Mouse (Mus musculus) hematopoietic stem cell, adult 5-6 weeks (primary cell): Measurements from ENCODE around the gene Spout1. TPM values are rescaled to one million over a fixed set of nuclear protein-coding genes. Genes with fewer than 3 reads are reported as not detected.
A peak's percentile ranks its signal among the peaks of the same experiment; 100 is the strongest.
"Not testable (repeated sequence)": the region's sequence is repeated elsewhere in the genome, so short reads cannot be mapped to it uniquely, and the experiment has no call there.

ENCODE experiments used
- ATAC-seq, 2 experiments: fragments of 125-278 bp in 1 of 2; replicated peaks in 1 of 2; 2 replicates each; pipeline ENCODE4 v1.8.0; 2016 to 2017; ENCODE audit warnings: inconsistent platforms in 2 of 2, mild to moderate bottlenecking in 2 of 2, moderate number of reproducible peaks in 2 of 2, low read depth in 1 of 2, moderate TSS enrichment in 1 of 2; ENCODE audit not compliant: low FRiP score in 2 of 2, poor library complexity in 2 of 2, severe bottlenecking in 2 of 2, insufficient read depth in 1 of 2, low TSS enrichment in 1 of 2
- total RNA-seq: library from RNA; stranded (forward); fragments of 172-1452, 232-1000 nt; gene quantifications from 2 replicates; pipeline ENCODE4 v1.2.3, GENCODE M21; 2017

Spout1 gene
- total RNA-seq, 1 experiment from 2014 or later: 24.7 TPM

DNA sequence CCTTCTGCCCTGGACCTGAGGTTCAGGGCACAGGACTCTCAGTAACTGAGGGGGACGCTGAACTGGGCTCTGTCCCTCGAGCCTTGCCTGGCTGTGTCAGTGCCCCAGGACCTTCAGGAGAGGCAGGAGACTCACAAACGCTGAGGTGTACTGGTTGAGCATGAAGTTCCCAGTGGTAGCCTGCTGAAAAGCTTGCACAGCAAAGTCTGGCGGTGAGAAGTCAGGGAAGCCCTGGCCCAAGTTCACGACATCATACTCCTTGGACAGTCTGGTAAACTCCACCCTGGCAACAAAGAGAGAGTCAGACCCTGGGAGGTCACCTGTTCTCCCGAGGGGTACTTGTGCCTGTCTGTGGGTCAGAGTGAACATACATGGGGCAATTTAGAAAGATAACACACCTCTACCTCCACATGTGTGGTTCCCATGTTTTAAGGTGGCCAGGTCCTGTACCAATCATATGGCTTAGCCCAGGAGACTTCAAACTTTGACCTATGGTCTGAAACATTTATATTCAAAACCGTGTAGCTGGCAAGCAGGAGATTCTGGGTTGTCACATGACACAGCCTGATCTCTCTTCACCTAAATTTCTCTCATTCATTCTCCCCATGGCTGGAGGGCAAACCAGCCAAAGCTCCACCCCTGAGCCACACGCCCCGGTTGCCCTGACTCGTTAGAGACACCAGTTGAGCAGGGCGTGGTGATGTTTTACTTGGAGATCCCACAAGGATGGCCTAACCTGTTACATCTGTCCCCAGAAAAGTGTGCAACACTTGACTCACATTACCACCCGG, 13.7 kb upstream of the Spout1 start:
- ATAC-seq: no peak; a peak in 1 of 4 replicates

DNA sequence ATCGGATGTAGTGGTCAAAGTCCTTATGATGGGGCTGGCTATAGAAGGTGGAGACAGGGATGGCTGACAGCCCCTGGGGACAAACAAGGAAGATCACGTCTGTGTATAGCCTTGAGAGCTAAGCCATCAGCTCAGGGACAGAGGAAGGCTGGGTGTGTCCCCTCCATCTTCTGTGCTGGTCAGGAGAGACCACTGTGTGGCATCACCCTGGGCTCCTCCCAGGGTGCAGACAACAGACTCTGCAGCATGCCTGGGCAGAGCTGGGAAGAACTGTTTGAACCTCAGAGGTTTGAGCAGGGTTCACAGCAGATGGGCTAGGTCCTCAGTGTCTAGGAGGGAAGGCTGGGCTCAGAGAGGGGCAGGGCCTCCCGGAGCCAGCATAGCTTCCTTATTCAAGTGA, 7.4 kb upstream of the Spout1 start:
- ATAC-seq: no peak

DNA sequence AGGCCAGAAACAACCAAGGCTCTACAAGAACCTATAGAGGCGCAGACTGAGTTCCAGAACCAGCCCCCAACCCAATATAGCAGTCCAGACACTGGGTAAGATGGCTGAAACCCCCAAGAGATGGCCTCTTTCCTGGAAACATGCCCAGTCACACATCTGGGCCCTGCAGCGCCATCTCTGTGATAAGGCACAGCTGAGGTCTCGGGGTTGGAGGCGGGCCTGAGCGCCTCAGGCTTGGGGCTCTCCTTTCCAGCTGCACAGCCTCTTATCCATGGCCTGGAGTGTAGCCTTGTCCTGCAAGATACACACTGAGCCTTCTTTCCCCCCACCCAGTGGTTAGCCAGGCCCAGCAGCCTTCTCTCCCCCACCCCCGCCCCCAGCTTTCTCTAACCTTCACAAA, 7.0 kb upstream of the Spout1 start:
- no peak for ATAC-seq

DNA sequence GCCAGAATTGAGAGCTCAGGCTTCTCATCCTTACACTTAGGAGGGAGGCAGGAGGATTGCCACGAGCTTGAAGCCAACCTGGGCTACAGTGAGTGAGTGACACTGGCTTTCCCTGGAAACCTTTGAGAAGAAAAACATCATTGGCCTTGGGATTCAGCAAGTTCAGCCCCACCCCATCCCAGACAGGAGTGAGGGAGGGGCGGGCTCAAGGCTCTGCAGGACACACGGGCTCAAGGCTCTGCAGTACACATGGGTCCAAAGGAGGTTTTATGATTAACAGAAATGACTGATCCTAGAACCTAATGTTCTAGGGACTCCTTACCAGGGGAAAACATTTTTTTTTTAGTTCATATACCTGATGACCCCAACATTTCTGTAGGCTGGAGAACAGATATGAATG, 5.5 kb upstream of the Spout1 start:
- ATAC-seq: no peak

DNA sequence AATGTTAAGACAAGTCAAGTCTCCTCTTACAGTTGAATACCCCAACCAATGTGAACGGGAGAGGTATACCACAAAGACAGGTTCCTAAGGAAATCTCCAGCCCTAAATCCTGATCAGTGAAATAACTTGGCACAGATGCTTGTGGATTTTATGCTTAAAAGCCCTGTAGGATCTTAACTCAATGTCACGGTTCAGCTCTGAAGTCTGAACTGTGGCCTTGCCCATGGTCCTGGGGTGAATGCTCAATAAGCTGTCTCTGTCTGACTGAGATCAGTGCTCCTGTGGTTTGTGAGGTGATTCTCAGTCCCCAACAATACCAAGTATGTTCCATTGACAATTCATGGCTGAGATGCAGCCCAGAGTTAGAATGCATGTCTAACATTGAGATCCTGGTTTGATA, 4.2 kb upstream of the Spout1 start:
- ATAC-seq: no peak

DNA sequence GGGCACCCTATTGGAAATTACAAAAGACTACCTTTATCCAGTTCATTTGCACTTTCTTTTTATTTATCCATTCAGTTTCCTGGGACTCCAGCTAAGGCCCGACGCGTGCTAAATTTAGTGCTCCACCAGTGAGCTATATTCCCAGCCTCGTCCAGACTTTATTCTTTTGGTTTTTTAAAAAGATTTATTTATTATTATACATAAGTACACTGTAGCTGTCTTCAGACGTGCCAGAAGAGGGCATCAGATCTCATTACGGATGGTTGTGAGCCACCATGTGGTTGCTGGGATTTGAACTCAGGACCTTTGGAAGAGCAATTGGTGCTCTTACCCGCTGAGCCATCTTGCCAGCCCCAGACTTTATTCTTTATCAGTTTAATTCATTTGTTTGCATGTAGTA, 452 bp upstream of the Spout1 start:
- not testable (repeated sequence) for ATAC-seq

DNA sequence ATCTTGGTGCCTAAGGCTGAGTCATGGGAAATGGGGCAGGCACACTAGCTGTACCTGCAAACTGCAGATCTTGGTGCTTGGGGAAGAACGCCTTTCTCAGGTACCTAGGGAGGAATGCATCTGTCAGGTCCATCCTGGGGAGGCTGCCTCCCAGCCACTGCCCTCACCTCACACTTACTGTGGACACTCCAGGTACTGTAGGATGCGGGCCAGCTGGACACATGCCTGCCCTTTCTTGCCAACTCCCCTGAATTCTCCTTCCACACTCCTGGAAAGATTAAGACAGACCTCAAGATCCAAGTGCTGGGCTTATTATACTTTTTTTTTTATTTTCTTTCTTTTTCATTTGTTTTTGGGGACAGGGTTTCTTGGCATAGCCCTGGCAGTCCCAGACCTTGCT, 1.7 kb downstream of the Spout1 start:
- ATAC-seq: no peak

DNA sequence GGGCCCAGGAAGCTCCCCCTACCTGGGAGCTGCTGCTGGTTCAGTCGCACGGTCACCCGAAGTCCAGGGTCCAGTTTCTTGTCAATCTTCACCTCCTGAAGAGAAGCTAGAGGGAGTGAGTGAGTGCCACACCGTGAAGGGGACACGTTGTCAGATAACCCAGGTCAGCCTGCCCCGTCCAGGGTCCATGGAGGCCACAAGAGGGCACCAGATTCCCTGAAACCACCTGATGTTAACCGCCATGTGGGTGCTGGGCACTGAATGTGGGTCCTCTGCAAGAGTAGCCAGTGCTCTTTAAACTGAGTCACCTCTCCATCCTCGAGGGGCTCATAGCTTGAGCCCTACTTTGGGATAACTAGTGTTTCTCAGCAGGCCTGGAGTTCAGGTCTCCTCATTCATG, 2.4 kb downstream of the Spout1 start:
- no peak for ATAC-seq

DNA sequence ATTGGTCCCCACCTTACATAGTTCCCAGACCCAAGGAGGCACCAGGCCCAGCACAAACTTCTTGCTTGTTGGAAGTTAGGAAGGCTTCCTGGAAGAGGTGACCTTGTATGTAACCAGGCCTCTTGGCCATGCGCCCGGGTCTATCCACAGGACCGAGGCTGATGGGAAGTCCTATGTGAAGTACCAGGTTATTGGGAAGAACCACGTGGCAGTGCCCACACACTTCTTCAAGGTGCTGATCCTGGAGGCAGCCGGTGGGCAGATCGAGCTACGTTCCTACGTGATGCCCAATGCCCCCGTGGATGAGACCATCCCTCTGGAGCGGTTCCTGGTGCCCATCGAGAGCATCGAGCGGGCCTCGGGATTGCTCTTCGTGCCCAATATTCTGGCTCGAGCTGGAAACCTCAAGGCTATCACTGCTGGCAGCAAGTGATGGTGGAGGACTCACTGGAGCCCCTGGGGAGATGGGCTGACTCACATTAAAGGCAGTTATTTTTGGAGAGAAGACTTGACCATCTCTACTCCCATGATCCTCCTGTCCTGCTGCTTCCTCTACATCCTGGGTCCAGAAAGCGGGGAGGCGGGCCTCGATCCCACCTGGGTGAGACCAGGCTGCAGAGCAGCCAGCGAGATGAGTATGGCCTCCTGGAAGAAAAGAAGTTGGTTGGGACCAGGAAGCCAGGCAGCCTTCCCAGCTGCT, 4.6 kb downstream of the Spout1 start:
- no peak for ATAC-seq

DNA sequence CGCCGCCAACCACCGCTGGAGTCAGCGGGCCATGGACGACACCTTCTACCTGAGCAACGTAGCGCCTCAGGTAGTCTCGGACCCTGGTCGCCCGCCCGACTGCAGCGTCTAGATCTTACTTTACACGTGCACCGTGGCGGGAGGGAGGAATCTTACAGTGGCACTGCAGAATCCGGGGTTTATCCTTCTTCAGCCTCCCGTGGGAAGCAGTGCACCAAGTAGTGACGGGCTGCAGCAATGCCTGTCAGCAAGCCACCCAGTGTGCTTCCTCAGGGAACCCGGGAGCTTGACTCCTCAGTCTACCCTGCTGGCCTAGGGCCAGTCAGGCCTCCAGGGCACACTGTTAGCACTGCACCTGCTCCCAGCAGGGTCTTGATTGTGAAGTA, 6.3 kb downstream of the Spout1 start:
- no peak for ATAC-seq

DNA sequence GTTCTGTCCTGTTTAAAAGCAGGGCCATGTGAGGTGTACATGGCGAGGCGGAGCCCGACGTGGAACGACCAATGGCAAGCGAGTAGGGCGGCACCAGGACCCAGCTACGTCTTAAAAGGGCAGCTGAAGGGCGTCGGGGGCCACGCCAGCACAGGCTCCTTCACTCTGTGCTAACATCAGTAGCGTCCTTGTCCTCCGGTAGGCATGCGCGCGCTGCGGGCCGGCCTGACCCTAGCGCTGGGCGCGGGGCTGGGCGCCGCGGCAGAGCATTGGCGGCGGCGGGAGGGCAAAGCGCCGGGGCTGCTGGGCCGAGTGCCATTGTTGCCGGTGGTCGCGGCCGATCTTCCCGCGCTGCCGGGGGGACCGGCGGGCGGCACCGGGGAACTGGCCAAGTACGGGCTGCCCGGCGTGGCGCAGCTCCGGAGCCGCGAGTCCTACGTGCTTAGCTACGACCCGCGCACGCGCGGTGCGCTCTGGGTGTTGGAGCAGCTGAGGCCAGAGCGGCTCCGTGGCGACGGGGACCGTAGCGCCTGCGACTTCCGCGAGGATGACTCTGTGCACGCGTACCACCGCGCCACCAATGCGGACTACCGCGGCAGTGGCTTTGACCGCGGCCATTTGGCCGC, 6.8 kb downstream of the Spout1 start, which contains the start of gene Endog:
Gene Endog, plus strand, starts transcription at position 123 of the 626 bp plus-strand sequence.
- ATAC-seq: peak; percentile 77 to 79

DNA sequence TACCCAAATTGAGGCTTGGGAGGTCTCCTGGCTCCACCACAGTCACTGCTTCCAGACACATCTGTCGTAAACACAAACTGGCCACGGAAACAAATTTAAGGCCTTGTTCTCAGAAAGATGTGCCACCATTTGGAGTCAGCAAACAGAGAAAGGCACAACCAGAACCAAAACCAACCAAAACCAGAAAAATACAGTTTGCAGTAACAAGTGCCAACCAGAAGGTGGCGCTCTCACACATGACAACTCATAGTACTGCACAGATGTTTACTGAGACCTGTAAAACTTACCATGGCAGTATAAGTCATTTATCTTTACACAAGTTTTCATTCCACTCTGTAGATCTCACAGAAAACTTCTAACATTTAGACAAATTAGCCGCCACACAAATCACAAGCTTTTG, 11.6 kb downstream of the Spout1 start:
- ATAC-seq: no peak

DNA sequence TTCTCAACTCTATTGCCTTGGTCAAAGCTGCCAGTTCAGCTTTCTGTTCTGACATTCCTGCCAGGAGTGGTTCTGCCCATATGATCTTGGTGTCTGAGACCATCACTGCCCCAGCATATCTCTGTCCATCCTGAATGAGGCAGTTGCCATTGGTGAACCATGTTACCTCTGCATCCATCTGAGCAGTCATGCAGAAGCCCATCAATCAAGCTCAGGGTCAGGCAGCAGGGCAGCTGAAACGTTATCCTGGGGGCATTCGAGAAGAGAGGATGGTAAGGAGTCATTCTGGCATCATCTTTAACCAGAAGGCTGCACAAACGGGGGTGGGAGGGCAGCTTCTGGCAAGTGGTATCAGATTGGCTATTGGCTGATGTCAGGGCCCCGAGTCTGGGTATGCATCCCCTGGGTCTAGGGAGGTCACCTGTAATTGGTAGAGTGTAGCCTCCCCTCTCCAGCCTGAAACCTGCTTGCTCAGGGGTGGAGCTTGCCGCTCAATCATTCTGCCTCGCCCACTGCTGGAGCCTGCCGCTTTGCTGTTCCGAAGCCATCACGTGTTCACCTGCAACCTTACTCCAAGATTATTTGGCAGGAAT, 13.8 kb downstream of the Spout1 start:
- ATAC-seq: no peak

DNA sequence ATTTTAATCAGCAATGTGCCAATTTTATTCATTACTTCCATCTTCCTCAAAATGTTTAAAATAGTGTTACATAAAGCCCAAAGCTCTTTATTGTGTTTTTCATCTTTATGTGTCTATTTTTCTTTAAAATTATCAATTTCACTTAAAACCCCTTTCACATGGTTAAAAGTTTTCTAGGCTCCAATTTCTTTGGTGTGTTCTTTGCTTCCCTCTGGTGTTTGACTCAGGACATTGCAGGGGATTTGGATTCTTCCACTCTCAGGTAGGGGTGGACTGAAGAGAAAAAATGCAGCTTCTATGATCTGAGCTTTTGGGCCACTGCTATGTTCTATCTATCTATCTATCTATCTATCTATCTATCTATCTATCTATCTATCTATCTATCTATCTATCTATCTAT, 16.4 kb downstream of the Spout1 start:
- ATAC-seq: peak; percentile 59 to 64; a peak in 3 of 4 replicates

DNA sequence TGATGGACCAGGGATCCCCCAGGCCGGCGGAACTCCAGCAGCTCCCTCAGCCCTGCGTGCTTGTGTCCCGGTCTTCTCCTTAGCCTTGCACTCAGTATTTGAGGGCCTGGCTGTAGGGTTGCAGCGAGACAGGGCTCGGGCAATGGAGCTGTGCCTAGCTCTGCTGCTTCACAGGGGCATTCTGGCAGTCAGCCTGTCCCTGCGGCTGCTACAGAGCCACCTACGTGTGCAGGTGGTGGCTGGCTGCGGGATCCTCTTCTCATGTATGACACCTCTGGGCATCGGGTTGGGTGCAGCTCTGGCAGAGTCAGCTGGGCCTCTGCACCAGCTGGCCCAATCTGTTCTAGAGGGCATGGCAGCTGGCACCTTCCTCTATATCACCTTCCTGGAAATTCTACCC, 18.4 kb downstream of the Spout1 start:
- not testable (repeated sequence) for ATAC-seq

DNA sequence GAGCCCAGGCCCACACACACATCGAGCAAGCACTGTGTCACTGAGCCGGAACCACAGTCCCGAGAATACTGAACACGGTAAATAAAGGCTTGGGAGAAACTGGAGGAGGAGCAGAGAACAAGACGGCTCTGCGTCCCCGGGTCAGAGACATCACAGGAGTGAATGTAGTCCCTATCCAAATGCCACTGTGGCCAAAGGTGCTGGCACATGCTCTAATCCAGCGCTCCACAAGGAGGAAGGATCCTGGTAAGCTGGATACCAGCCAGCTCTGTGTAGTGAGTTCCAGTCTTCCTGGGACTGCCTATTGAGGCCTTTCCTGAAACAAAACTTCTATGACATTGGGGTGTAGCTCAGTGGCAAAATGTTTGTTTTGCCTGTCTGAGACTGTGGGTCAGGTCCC, 25.6 kb downstream of the Spout1 start:
- no peak for ATAC-seq

DNA sequence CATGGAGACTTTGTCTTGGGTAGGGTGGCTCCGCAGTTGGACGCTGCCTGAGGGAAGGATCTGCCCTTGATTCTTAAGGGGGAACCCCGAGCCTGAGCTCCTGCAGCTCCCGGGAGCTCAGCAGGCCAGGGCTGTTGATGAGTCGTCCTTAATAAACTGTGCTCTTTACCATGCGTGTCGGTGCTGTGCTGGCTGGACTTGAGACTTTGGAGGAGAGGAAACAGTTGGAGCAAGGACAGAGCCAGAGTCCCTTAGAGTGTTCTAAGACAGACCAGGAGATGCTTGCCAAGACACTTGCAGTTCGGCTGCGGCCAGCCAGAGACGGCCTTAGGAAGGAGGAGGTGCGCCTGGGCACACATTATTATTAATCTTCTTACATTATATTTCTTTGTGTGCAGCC, 26.4 kb downstream of the Spout1 start:
- ATAC-seq: no peak

DNA sequence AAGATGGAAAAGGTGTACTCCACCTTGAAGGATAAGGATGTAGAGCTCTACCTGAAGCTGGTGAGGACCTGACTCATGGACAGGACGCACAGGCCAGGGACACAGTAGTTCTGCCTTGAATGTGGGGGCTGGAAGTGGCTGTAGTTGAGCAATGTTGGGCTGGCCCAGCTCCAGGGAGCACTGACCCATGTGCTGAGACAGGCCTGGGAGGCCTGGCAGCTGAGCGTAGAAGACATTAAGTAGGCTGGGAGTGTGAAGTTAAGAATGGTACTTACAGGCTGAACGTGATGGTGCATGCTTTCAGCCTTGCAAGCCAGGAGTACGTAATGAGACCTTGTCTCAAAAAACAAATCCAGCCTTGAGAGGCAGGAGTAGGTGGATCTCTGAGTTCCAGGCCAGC, 30.8 kb downstream of the Spout1 start:
- ATAC-seq: no peak
